Mouse (Mus musculus): ENCODE results near the gene Cnn1. TPM values are rescaled to one million over a fixed set of nuclear protein-coding genes. Genes with fewer than 3 reads are reported as not detected.

Cnn1 gene
- 1.8 and 2.2 TPM in 2 replicates for polyA plus RNA-seq (2015; fragmentation: Nextera tagmentation; extraction: Ambion mirVana)

GRCm38 (mm10) chr9:22098993-22099696 is at the start of gene Cnn1:
Gene Cnn1 (plus strand): TSS chr9:22099216.
- H3K9me3 ChIP-seq (replicated peaks), result no peaks in the 10 kb centered on the region
- no peak within 1 kb of the TSS for H3K4me2 ChIP-seq
- peaks cover 49% of the 10 kb centered on the region for H3K27me3 ChIP-seq
- 14% methylated on average over 14 of the region's 14 CpGs for WGBS
- no peak within 1 kb of the TSS; the same call in 1 of the 2 replicates for H3K9ac ChIP-seq
- H3K4me3 ChIP-seq, result no peak within 1 kb of the TSS
- no peak within 1 kb of the TSS for H3K27ac ChIP-seq
- ATAC-seq, result no peak
- H3K4me1 ChIP-seq, result peaks cover 6% of the 10 kb centered on the region; the same call in 1 of the 2 replicates
- H3K36me3 ChIP-seq (ENCODE audit: poor library complexity, severe bottlenecking), result no peaks in the 10 kb centered on the region

GRCm38 (mm10) chr9:22049315-22049714 is 49.7 kb upstream of the Cnn1 start:
- Histone ChIP-seq H3K27ac (peak overlapping the region; percentile 94), H3K4me1 (peaks cover 43% of the 10 kb centered on the region), H3K9me3 (replicated peaks) (no peaks in the 10 kb centered on the region), H3K36me3 (ENCODE audit: poor library complexity, severe bottlenecking) (peaks cover 9% of the 10 kb centered on the region; the same call in 1 of the 2 replicates), H3K4me2 (peak overlapping the region; percentile 67), H3K27me3 (peaks cover 4% of the 10 kb centered on the region; the same call in 1 of the 2 replicates), H3K4me3 (peak overlapping the region; percentile 96), H3K9ac (peak overlapping the region; percentile 99)
- no peak for ATAC-seq
- 45% methylated on average over 11 of the region's 11 CpGs for WGBS

GRCm38 (mm10) chr9:22049721-22050270 is 49.2 kb upstream of the Cnn1 start:
- Histone ChIP-seq H3K4me1 (peaks cover 46% of the 10 kb centered on the region), H3K4me3 (peak overlapping the region; percentile 96), H3K36me3 (ENCODE audit: poor library complexity, severe bottlenecking) (peaks cover 8% of the 10 kb centered on the region; the same call in 1 of the 2 replicates), H3K9me3 (replicated peaks) (no peaks in the 10 kb centered on the region), H3K27ac (peak overlapping the region; percentile 94), H3K4me2 (peak overlapping the region; percentile 67), H3K27me3 (peaks cover 4% of the 10 kb centered on the region; the same call in 1 of the 2 replicates), H3K9ac (peak overlapping the region; percentile 99)
- ATAC-seq, result no peak
- 21% methylated on average over 4 of the region's 4 CpGs for WGBS

- H3K36me3 ChIP-seq (ENCODE audit: poor library complexity, severe bottlenecking), result peaks cover 7% of the 10 kb centered on the region; the same call in 1 of the 2 replicates
- H3K4me3 ChIP-seq, result peak overlapping the region; percentile 96
- peaks cover 4% of the 10 kb centered on the region; the same call in 1 of the 2 replicates for H3K27me3 ChIP-seq
- peak; percentile 49; the same call in 1 of the 2 replicates for ATAC-seq
- H3K4me1 ChIP-seq, result peaks cover 44% of the 10 kb centered on the region
- WGBS, result under 1% methylated on average over 25 of the region's 43 CpGs
- peak overlapping the region; percentile 67 for H3K4me2 ChIP-seq
- H3K9ac ChIP-seq, result peak overlapping the region; percentile 99
- peak overlapping the region; percentile 94 for H3K27ac ChIP-seq
- no peaks in the 10 kb centered on the region for H3K9me3 ChIP-seq (replicated peaks)
These were observed 48.6 kb upstream of the Cnn1 start for GRCm38 (mm10) chr9:22050351-22050889.

- peak; percentile 46 for ATAC-seq
- peaks cover 4% of the 10 kb centered on the region; the same call in 1 of the 2 replicates for H3K27me3 ChIP-seq
- peak overlapping the region; percentile 99 for H3K9ac ChIP-seq
- H3K36me3 ChIP-seq (ENCODE audit: poor library complexity, severe bottlenecking), result no peaks in the 10 kb centered on the region
- peaks cover 44% of the 10 kb centered on the region for H3K4me1 ChIP-seq
- H3K4me2 ChIP-seq, result peak overlapping the region; percentile 67
- H3K27ac ChIP-seq, result peak overlapping the region; percentile 94
- H3K4me3 ChIP-seq, result peak overlapping the region; percentile 96
- H3K9me3 ChIP-seq (replicated peaks), result no peaks in the 10 kb centered on the region
- WGBS, result under 1% methylated on average over 63 of the region's 67 CpGs
These were observed 47.7 kb upstream of the Cnn1 start for GRCm38 (mm10) chr9:22051161-22051957.

GRCm38 (mm10) chr9:22051958-22052254 is 47.1 kb upstream of the Cnn1 start, which contains the start of gene Elavl3:
Gene Elavl3 (minus strand): TSS chr9:22052023.
- Histone ChIP-seq H3K9ac (peak within 1 kb of the TSS; percentile 99), H3K9me3 (replicated peaks) (no peaks in the 10 kb centered on the region), H3K4me1 (peaks cover 43% of the 10 kb centered on the region), H3K36me3 (ENCODE audit: poor library complexity, severe bottlenecking) (peaks cover 3% of the 10 kb centered on the region), H3K4me3 (peak within 1 kb of the TSS; percentile 96), H3K27ac (peak within 1 kb of the TSS; percentile 94), H3K4me2 (peak within 1 kb of the TSS; percentile 67), H3K27me3 (peaks cover 4% of the 10 kb centered on the region; the same call in 1 of the 2 replicates)
- under 1% methylated on average over 19 of the region's 28 CpGs for WGBS
- ATAC-seq, result peak; percentile 84

- Histone ChIP-seq H3K36me3 (ENCODE audit: poor library complexity, severe bottlenecking) (peaks cover 20% of the 10 kb centered on the region), H3K9me3 (replicated peaks) (no peaks in the 10 kb centered on the region), H3K4me3 (no peak overlapping the region), H3K4me2 (no peak overlapping the region), H3K9ac (no peak overlapping the region), H3K27ac (no peak overlapping the region), H3K27me3 (peaks cover 4% of the 10 kb centered on the region; the same call in 1 of the 2 replicates), H3K4me1 (peaks cover 26% of the 10 kb centered on the region)
- WGBS, result 44% methylated on average over 6 of the region's 7 CpGs
- ATAC-seq, result no peak
These were observed 45.4 kb upstream of the Cnn1 start for GRCm38 (mm10) chr9:22053657-22054056.

- Histone ChIP-seq H3K4me1 (peaks cover 17% of the 10 kb centered on the region), H3K27ac (no peak overlapping the region)
- 1% methylated on average over 32 of the region's 32 CpGs for WGBS
These were observed 44.5 kb upstream of the Cnn1 start for GRCm38 (mm10) chr9:22054411-22055076.

GRCm38 (mm10) chr9:22055713-22056112 is 43.3 kb upstream of the Cnn1 start:
- no peak for ATAC-seq
- 38% methylated on average over 29 of the region's 29 CpGs for WGBS

More at GRCm38 (mm10) chr9:22054411-22055076, 44.5 kb upstream of the Cnn1 start:
- peaks cover 4% of the 10 kb centered on the region; the same call in 1 of the 2 replicates for H3K27me3 ChIP-seq
- peak; percentile 19 for ATAC-seq
- no peak overlapping the region for H3K9ac ChIP-seq
- H3K4me2 ChIP-seq, result peak overlapping the region; percentile 53
- H3K9me3 ChIP-seq (replicated peaks), result no peaks in the 10 kb centered on the region
- peak overlapping the region; percentile 20 for H3K4me3 ChIP-seq
- H3K36me3 ChIP-seq (ENCODE audit: poor library complexity, severe bottlenecking), result peaks cover 28% of the 10 kb centered on the region

GRCm38 (mm10) chr9:22056303-22056910 is 42.6 kb upstream of the Cnn1 start:
- no peak overlapping the region for H3K27ac ChIP-seq
- no peak for ATAC-seq
- WGBS, result 72% methylated on average over 9 of the region's 9 CpGs
- H3K27me3 ChIP-seq, result peaks cover 4% of the 10 kb centered on the region; the same call in 1 of the 2 replicates
- peaks cover 10% of the 10 kb centered on the region; the same call in 1 of the 2 replicates for H3K4me1 ChIP-seq
- no peak overlapping the region for H3K4me3 ChIP-seq
- no peak overlapping the region for H3K4me2 ChIP-seq
- H3K36me3 ChIP-seq (ENCODE audit: poor library complexity, severe bottlenecking), result peaks cover 38% of the 10 kb centered on the region
- H3K9ac ChIP-seq, result no peak overlapping the region
- no peaks in the 10 kb centered on the region for H3K9me3 ChIP-seq (replicated peaks)

More at GRCm38 (mm10) chr9:22055713-22056112, 43.3 kb upstream of the Cnn1 start:
- H3K36me3 ChIP-seq (ENCODE audit: poor library complexity, severe bottlenecking), result peaks cover 32% of the 10 kb centered on the region
- no peak overlapping the region for H3K9ac ChIP-seq
- H3K4me2 ChIP-seq, result no peak overlapping the region
- peaks cover 10% of the 10 kb centered on the region; the same call in 1 of the 2 replicates for H3K4me1 ChIP-seq
- peaks cover 4% of the 10 kb centered on the region; the same call in 1 of the 2 replicates for H3K27me3 ChIP-seq
- H3K9me3 ChIP-seq (replicated peaks), result no peaks in the 10 kb centered on the region
- no peak overlapping the region for H3K27ac ChIP-seq
- H3K4me3 ChIP-seq, result no peak overlapping the region
